Mouse (Mus musculus): ENCODE data around the gene Tex38. TPM values are rescaled to one million over a fixed set of nuclear protein-coding genes. Genes with fewer than 3 reads are reported as not detected.

The Tex38 gene
- polyA plus RNA-seq, 1 experiment: 0.47 TPM

DNA sequence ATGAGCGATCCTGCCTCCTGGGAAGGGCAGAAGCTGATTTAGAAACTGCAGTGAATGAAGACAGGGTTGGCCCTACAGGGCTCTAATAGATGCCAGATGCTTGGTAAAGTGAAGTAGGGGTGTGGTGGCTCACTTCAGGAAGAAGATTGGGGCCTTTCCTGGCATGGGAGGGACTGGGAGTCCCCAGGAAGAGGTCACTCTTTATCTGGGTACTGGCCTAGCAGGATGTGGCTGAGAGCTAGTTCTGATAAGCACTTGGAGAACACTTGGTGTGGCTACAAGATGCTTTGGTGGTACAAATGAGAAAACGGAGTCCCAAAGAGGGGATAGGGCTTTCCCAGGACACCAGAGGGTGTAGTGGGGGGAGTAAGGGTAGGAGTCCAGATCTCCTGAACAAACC, 43.4 kb upstream of the Tex38 start:
- Histone ChIP-seq H3K36me3 (ENCODE audit: control insufficient read depth, insufficient read depth, low read length) (no peaks in the 10 kb centered on the region), H3K27ac (ENCODE audit: insufficient read depth, low read depth, low read length) (no peak overlapping the region), H3K4me3 (ENCODE audit: insufficient read depth, low read depth, low read length) (no peak overlapping the region), H3K27me3 (replicated peaks; ENCODE audit: control insufficient read depth, insufficient read depth, low read length) (no peaks in the 10 kb centered on the region), H3K4me1 (ENCODE audit: control insufficient read depth, insufficient read depth, low read length) (no peaks in the 10 kb centered on the region)
- DNase-seq: no peak
- TF ChIP-seq POLR2A (IDR thresholded peaks at IDR 0.05; ENCODE audit: low read depth, low read length) (no peak), CTCF (conservative IDR thresholded peaks at IDR 0.05; ENCODE audit: insufficient read depth, insufficient read length, low read depth, low read length) (no peak)
- 82% methylated on average over 2 of the region's 2 CpGs for WGBS

DNA sequence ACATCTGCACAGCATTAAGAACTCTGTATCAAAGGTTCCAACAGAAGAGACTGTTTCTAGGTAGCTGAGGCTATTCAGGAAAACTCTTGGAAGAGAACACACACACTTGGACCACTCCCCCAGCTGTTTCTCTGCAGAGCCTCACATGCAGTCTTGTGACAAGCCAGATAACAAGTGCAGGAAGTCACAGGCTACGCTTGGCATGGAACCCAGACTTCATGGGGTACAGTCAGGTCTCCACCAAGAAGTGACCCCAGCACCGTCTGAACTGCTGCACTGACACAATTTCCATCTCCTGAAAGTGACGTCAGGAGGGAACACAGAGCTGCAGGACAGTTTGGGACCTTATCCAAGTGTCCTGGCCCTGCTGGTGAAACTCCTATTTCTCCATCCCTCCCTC, 41.1 kb upstream of the Tex38 start:
- H3K4me1 ChIP-seq (ENCODE audit: control insufficient read depth, insufficient read depth, low read length): no peaks in the 10 kb centered on the region
- H3K36me3 ChIP-seq (ENCODE audit: control insufficient read depth, insufficient read depth, low read length): no peaks in the 10 kb centered on the region
- H3K27ac ChIP-seq (ENCODE audit: insufficient read depth, low read depth, low read length): no peak overlapping the region
- H3K27me3 ChIP-seq (replicated peaks; ENCODE audit: control insufficient read depth, insufficient read depth, low read length): no peaks in the 10 kb centered on the region
- peak; percentile 21 for DNase-seq
- WGBS: 59% methylated on average over 3 of the region's 3 CpGs
- TF ChIP-seq POLR2A (IDR thresholded peaks at IDR 0.05; ENCODE audit: low read depth, low read length): no peak
- TF ChIP-seq CTCF (conservative IDR thresholded peaks at IDR 0.05; ENCODE audit: insufficient read depth, insufficient read length, low read depth, low read length): no peak
- no peak overlapping the region for H3K4me3 ChIP-seq (ENCODE audit: insufficient read depth, low read depth, low read length)

DNA sequence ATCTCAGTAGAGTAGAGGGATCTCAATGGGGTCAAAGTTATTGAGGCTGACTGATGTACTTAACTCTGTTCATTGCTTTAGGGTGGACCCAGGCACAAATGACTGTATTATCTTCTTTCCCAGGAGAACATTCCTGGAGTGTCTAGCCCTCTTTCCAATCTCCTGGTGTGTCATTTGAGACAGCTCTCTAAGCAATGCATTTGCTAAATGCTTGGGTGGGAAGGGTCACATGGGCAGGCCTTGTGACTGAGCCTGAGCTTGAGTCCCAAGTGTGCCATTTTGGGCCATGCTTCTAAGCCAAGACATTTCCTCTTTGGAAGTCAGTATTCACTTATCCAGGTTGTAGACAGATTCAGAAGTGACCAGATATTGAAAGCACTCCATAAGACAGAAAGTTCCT, 40.6 kb upstream of the Tex38 start:
- Histone ChIP-seq H3K36me3 (ENCODE audit: control insufficient read depth, insufficient read depth, low read length) (no peaks in the 10 kb centered on the region), H3K4me1 (ENCODE audit: control insufficient read depth, insufficient read depth, low read length) (no peaks in the 10 kb centered on the region), H3K27ac (ENCODE audit: insufficient read depth, low read depth, low read length) (no peak overlapping the region), H3K27me3 (replicated peaks; ENCODE audit: control insufficient read depth, insufficient read depth, low read length) (no peaks in the 10 kb centered on the region), H3K4me3 (ENCODE audit: insufficient read depth, low read depth, low read length) (no peak overlapping the region)
- DNase-seq: no peak
- TF ChIP-seq POLR2A (IDR thresholded peaks at IDR 0.05; ENCODE audit: low read depth, low read length): no peak
- no peak for TF ChIP-seq CTCF (conservative IDR thresholded peaks at IDR 0.05; ENCODE audit: insufficient read depth, insufficient read length, low read depth, low read length)

GRCm38 (mm10) chr4:115820944-115821343, 40.1 kb upstream of the Tex38 start:
- no peak for TF ChIP-seq CTCF (conservative IDR thresholded peaks at IDR 0.05; ENCODE audit: insufficient read depth, insufficient read length, low read depth, low read length)
- TF ChIP-seq POLR2A (IDR thresholded peaks at IDR 0.05; ENCODE audit: low read depth, low read length): no peak
- Histone ChIP-seq H3K4me1 (ENCODE audit: control insufficient read depth, insufficient read depth, low read length) (no peaks in the 10 kb centered on the region), H3K36me3 (ENCODE audit: control insufficient read depth, insufficient read depth, low read length) (no peaks in the 10 kb centered on the region), H3K27me3 (replicated peaks; ENCODE audit: control insufficient read depth, insufficient read depth, low read length) (no peaks in the 10 kb centered on the region), H3K4me3 (ENCODE audit: insufficient read depth, low read depth, low read length) (no peak overlapping the region), H3K27ac (ENCODE audit: insufficient read depth, low read depth, low read length) (no peak overlapping the region)
- 65% methylated on average over 3 of the region's 3 CpGs for WGBS
- no peak for DNase-seq

- DNase-seq: no peak
- 76% methylated on average over 3 of the region's 3 CpGs for WGBS
- Histone ChIP-seq H3K4me1 (ENCODE audit: control insufficient read depth, insufficient read depth, low read length) (no peaks in the 10 kb centered on the region), H3K27ac (ENCODE audit: insufficient read depth, low read depth, low read length) (no peak overlapping the region), H3K36me3 (ENCODE audit: control insufficient read depth, insufficient read depth, low read length) (no peaks in the 10 kb centered on the region), H3K4me3 (ENCODE audit: insufficient read depth, low read depth, low read length) (no peak overlapping the region), H3K27me3 (replicated peaks; ENCODE audit: control insufficient read depth, insufficient read depth, low read length) (no peaks in the 10 kb centered on the region)
- TF ChIP-seq POLR2A (IDR thresholded peaks at IDR 0.05; ENCODE audit: low read depth, low read length) (no peak), CTCF (conservative IDR thresholded peaks at IDR 0.05; ENCODE audit: insufficient read depth, insufficient read length, low read depth, low read length) (no peak)
Measured at GRCm38 (mm10) chr4:115820199-115820598, 39.4 kb upstream of the Tex38 start.

DNA sequence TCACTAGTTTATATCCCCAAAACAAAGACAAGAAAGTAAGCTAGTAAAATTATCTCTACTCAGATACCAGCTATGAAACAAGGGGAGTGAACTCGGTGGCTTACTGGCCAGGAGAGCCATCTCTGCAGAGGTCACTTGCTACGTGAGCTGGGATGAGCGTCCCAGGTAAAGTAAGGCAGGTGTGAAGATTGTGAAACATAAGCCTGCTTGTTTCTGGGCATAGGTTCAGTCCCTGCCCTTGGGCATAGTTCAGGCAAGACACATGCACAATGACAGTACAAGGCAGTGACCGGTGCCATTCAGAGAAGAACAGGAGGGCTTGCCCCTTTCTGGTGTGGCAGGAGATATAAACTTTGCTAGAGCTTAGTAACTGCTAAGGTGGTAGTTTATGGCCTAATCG, 34.8 kb upstream of the Tex38 start:
- H3K4me1 ChIP-seq (ENCODE audit: control insufficient read depth, insufficient read depth, low read length): no peaks in the 10 kb centered on the region
- TF ChIP-seq POLR2A (IDR thresholded peaks at IDR 0.05; ENCODE audit: low read depth, low read length) (no peak), CTCF (conservative IDR thresholded peaks at IDR 0.05; ENCODE audit: insufficient read depth, insufficient read length, low read depth, low read length) (no peak)
- no peaks in the 10 kb centered on the region for H3K27me3 ChIP-seq (replicated peaks; ENCODE audit: control insufficient read depth, insufficient read depth, low read length)
- H3K4me3 ChIP-seq (ENCODE audit: insufficient read depth, low read depth, low read length): no peak overlapping the region
- H3K27ac ChIP-seq (ENCODE audit: insufficient read depth, low read depth, low read length): no peak overlapping the region
- no peaks in the 10 kb centered on the region; the same call in 1 of the 2 replicates for H3K36me3 ChIP-seq (ENCODE audit: control insufficient read depth, insufficient read depth, low read length)
- no peak for DNase-seq
- 93% methylated on average over 5 of the region's 5 CpGs for WGBS

GRCm38 (mm10) chr4:115812326-115812725, 31.5 kb upstream of the Tex38 start:
- TF ChIP-seq CTCF (conservative IDR thresholded peaks at IDR 0.05; ENCODE audit: insufficient read depth, insufficient read length, low read depth, low read length): no peak
- TF ChIP-seq POLR2A (IDR thresholded peaks at IDR 0.05; ENCODE audit: low read depth, low read length): no peak
- DNase-seq: no peak
- Histone ChIP-seq H3K36me3 (ENCODE audit: control insufficient read depth, insufficient read depth, low read length) (no peaks in the 10 kb centered on the region; the same call in 1 of the 2 replicates), H3K4me3 (ENCODE audit: insufficient read depth, low read depth, low read length) (no peak overlapping the region), H3K27me3 (replicated peaks; ENCODE audit: control insufficient read depth, insufficient read depth, low read length) (no peaks in the 10 kb centered on the region), H3K4me1 (ENCODE audit: control insufficient read depth, insufficient read depth, low read length) (no peaks in the 10 kb centered on the region), H3K27ac (ENCODE audit: insufficient read depth, low read depth, low read length) (no peak overlapping the region)
- WGBS: 91% methylated on average over 4 of the region's 4 CpGs

GRCm38 (mm10) chr4:115799981-115800380, 19.2 kb upstream of the Tex38 start:
- DNase-seq: no peak
- Histone ChIP-seq H3K27me3 (replicated peaks; ENCODE audit: control insufficient read depth, insufficient read depth, low read length) (no peaks in the 10 kb centered on the region), H3K4me1 (ENCODE audit: control insufficient read depth, insufficient read depth, low read length) (no peaks in the 10 kb centered on the region), H3K27ac (ENCODE audit: insufficient read depth, low read depth, low read length) (no peak overlapping the region), H3K36me3 (ENCODE audit: control insufficient read depth, insufficient read depth, low read length) (peaks cover 12% of the 10 kb centered on the region), H3K4me3 (ENCODE audit: insufficient read depth, low read depth, low read length) (no peak overlapping the region)
- TF ChIP-seq POLR2A (IDR thresholded peaks at IDR 0.05; ENCODE audit: low read depth, low read length) (no peak), CTCF (conservative IDR thresholded peaks at IDR 0.05; ENCODE audit: insufficient read depth, insufficient read length, low read depth, low read length) (no peak)
- 75% methylated on average over 3 of the region's 3 CpGs for WGBS
